Mouse (Mus musculus) frontal cortex, postnatal 25 days (tissue): ENCODE measurements around the gene Syk.
A peak's percentile ranks its signal among the peaks of the same experiment; 100 is the strongest.

Source experiments
- DNase-seq, 2 experiments: peaks; one replicate each; pipeline ENCODE4 v3.0.0; 2022; ENCODE audit warnings: low spot score in 2 of 2

The Syk gene

GRCm38 (mm10) chr13:52651383-52652252 lies 68.6 kb downstream of the Syk start:
- peak in 1 of 2 experiments; percentile 32 for DNase-seq

- DNase-seq: no peak
These were observed 69.3 kb downstream of the Syk start for GRCm38 (mm10) chr13:52652253-52652628.

- DNase-seq: no peak
These were observed 71.3 kb downstream of the Syk start for GRCm38 (mm10) chr13:52654081-52654829.

GRCm38 (mm10) chr13:52654830-52655308 lies 71.9 kb downstream of the Syk start:
- no peak for DNase-seq

GRCm38 (mm10) chr13:52657966-52658365 lies 75.0 kb downstream of the Syk start:
- DNase-seq: no peak

- peak; percentile 30 to 40 for DNase-seq
These were observed 75.5 kb downstream of the Syk start for GRCm38 (mm10) chr13:52658477-52658876.

GRCm38 (mm10) chr13:52659171-52659665 lies 76.2 kb downstream of the Syk start:
- DNase-seq: no peak

GRCm38 (mm10) chr13:52669889-52670288 lies 86.9 kb downstream of the Syk start:
- no peak for DNase-seq

- DNase-seq: no peak
These were observed 90.3 kb downstream of the Syk start for GRCm38 (mm10) chr13:52673272-52673671.

GRCm38 (mm10) chr13:52673856-52674255 lies 90.9 kb downstream of the Syk start:
- DNase-seq: no peak

- no peak for DNase-seq
These were observed 91.9 kb downstream of the Syk start for GRCm38 (mm10) chr13:52674839-52675238.

- DNase-seq: no peak
These were observed 92.7 kb downstream of the Syk start for GRCm38 (mm10) chr13:52675526-52676294.

GRCm38 (mm10) chr13:52676671-52677445 lies 93.9 kb downstream of the Syk start:
- no peak for DNase-seq

- peak; percentile 9 to 10 for DNase-seq
These were observed 96.9 kb downstream of the Syk start for GRCm38 (mm10) chr13:52679906-52680305.

- DNase-seq: no peak
These were observed 99.1 kb downstream of the Syk start for GRCm38 (mm10) chr13:52682107-52682506.

- DNase-seq: no peak
These were observed 107.5 kb downstream of the Syk start for GRCm38 (mm10) chr13:52690425-52690824.

- DNase-seq: no peak
These were observed 109.3 kb downstream of the Syk start for GRCm38 (mm10) chr13:52692311-52692710.

GRCm38 (mm10) chr13:52694857-52695256 lies 111.9 kb downstream of the Syk start:
- no peak for DNase-seq
